Mouse (Mus musculus) heart, embryonic 15.5 days (tissue): ENCODE measurements around the gene Fastk. TPM values are rescaled to one million over a fixed set of nuclear protein-coding genes. Genes with fewer than 3 reads are reported as not detected.

Experiments used
- ATAC-seq: fragments of 200-750 bp; cut with Nextera tagmentation; replicated peaks from 2 replicates; pipeline ENCODE4 v1.8.0; 2017; ENCODE audit warnings: low read depth, moderate TSS enrichment; ENCODE audit not compliant: insufficient number of reproducible peaks, insufficient read depth, low FRiP score
- H3K27ac ChIP-seq: fragments of 300-500 bp; sonication (generic); 2 replicates; pipeline ENCODE4 v1.5.1; 2015; ENCODE audit warnings: mild to moderate bottlenecking, inconsistent platforms
- H3K27me3 ChIP-seq: fragments of 300-500 bp; sonication (generic); 2 replicates; pipeline ENCODE4 v1.6.1; 2015; ENCODE audit warnings: inconsistent platforms
- H3K36me3 ChIP-seq: fragments of 300-500 bp; sonication (generic); 2 replicates; pipeline ENCODE4 v1.6.1; 2015; ENCODE audit warnings: mild to moderate bottlenecking, inconsistent platforms
- H3K4me1 ChIP-seq: fragments of 300-500 bp; sonication (generic); replicated peaks from 2 replicates; pipeline ENCODE4 v1.6.1; 2015; ENCODE audit warnings: inconsistent platforms
- H3K4me2 ChIP-seq: fragments of 300-500 bp; sonication (generic); 2 replicates; pipeline ENCODE4 v1.6.1; 2015; ENCODE audit warnings: inconsistent platforms, mild to moderate bottlenecking, moderate library complexity
- H3K4me3 ChIP-seq: fragments of 300-500 bp; sonication (generic); 2 replicates; pipeline ENCODE4 v1.5.1; 2015; ENCODE audit warnings: mild to moderate bottlenecking, inconsistent platforms
- H3K9ac ChIP-seq: fragments of 300-500 bp; sonication (generic); 2 replicates; pipeline ENCODE4 v1.6.1; 2015; ENCODE audit warnings: mild to moderate bottlenecking, inconsistent platforms
- H3K9me3 ChIP-seq: fragments of 300-500 bp; sonication (generic); replicated peaks from 2 replicates; pipeline ENCODE4 v1.6.1; 2016; ENCODE audit warnings: inconsistent platforms
- WGBS: fragments of 180-500 bp; shearing (Covaris S2); methylation state at CpG from one replicate; pipeline ENCODE4 v1.1.7; 2015; ENCODE audit warnings: mixed read lengths; 5-methylcytosine and 5-hydroxymethylcytosine counted together
- polyA plus RNA-seq: library from polyadenylated mRNA; unstranded; fragments of >200 nt; fragmentation: Nextera tagmentation; extraction: Ambion mirVana; gene quantifications from 2 replicates; pipeline ENCODE4 v1.2.1, GENCODE M21; 2015

Fastk gene
- polyA plus RNA-seq, 1 experiment from 2014 or later = 173 TPM

GRCm38 (mm10) chr5:24433993-24434392 lies 11.1 kb downstream of the Fastk start:
- H3K36me3 ChIP-seq = peaks cover 90% of the 10 kb centered on the region
- no peaks in the 10 kb centered on the region for H3K9me3 ChIP-seq
- no peaks in the 10 kb centered on the region for H3K27me3 ChIP-seq
- peaks cover 7% of the 10 kb centered on the region; the same call in 1 of the 2 replicates for H3K4me1 ChIP-seq
- H3K4me3 ChIP-seq = no peak overlapping the region
- no peak overlapping the region for H3K4me2 ChIP-seq
- H3K9ac ChIP-seq = no peak overlapping the region
- 84% methylated on average over 8 of the region's 8 CpGs for WGBS
- no peak overlapping the region for H3K27ac ChIP-seq
- no peak for ATAC-seq

GRCm38 (mm10) chr5:24428596-24428995 lies 16.5 kb downstream of the Fastk start:
- ATAC-seq = no peak
- H3K4me3 ChIP-seq = no peak overlapping the region
- no peak overlapping the region for H3K9ac ChIP-seq
- 0 out of 2 replicates have a peak overlapping the region, but pooled peaks have one; percentile 20 for H3K4me2 ChIP-seq
- H3K4me1 ChIP-seq = peaks cover 45% of the 10 kb centered on the region
- H3K27me3 ChIP-seq = no peaks in the 10 kb centered on the region
- H3K27ac ChIP-seq = no peak overlapping the region
- no peaks in the 10 kb centered on the region for H3K9me3 ChIP-seq
- WGBS = 19% methylated on average over 9 of the region's 9 CpGs
- peaks cover 41% of the 10 kb centered on the region for H3K36me3 ChIP-seq

DNA sequence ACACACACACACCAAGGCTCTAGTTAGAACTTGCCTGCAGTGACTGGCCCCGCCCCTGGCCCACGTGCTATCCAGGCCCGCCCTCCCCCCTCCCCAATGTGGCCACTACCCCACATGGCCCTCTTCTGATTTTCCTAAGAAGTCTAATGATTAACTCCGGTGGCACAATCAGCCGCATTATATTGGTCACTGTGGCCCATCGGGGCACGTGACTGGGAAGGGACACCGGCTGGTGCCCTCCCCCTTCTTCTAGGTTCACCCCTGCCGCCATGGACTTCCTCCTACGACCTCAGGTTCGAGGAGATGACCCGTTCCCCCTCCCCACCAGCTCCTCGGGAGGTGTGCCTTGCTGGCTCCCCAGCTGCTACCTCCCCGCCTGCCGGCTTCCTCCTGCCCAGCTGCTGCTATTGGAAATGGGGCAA lies 17.1 kb downstream of the Fastk start:
- Histone ChIP-seq H3K4me2 (peak overlapping the region; percentile 20; the same call in 1 of the 2 replicates), H3K27me3 (no peaks in the 10 kb centered on the region), H3K9me3 (no peaks in the 10 kb centered on the region), H3K27ac (no peak overlapping the region), H3K4me1 (peaks cover 43% of the 10 kb centered on the region), H3K36me3 (peaks cover 36% of the 10 kb centered on the region), H3K4me3 (0 out of 2 replicates have a peak overlapping the region, but pooled peaks have one; percentile 7), H3K9ac (no peak overlapping the region)
- WGBS = 17% methylated on average over 15 of the region's 15 CpGs
- ATAC-seq = no peak

DNA sequence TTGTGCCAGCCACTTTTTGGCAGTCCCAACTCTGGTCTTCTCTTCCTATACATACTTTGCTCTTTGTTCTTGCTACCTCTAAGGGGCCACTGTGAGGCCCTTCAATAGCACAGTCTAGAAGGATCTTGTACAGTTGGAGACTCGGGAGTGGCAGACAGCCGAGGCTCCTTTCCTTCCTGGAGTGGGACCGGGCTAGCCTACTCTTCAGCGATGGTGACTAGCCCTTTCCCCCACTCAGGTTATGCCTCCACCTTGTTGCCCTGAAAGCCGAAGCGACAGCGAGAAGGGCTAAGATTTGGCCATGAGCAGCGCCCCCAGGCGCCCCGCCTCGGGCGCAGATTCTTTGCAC lies 17.8 kb downstream of the Fastk start:
- no peaks in the 10 kb centered on the region for H3K9me3 ChIP-seq
- WGBS = 37% methylated on average over 12 of the region's 12 CpGs
- H3K4me1 ChIP-seq = peaks cover 51% of the 10 kb centered on the region
- H3K27me3 ChIP-seq = no peaks in the 10 kb centered on the region
- ATAC-seq = no peak
- peak overlapping the region; percentile 87 for H3K4me2 ChIP-seq
- 0 out of 2 replicates have a peak overlapping the region, but pooled peaks have one; percentile 36 for H3K27ac ChIP-seq
- H3K36me3 ChIP-seq = peaks cover 29% of the 10 kb centered on the region
- H3K4me3 ChIP-seq = peak overlapping the region; percentile 82; the same call in 1 of the 2 replicates
- 0 out of 2 replicates have a peak overlapping the region, but pooled peaks have one; percentile 8 for H3K9ac ChIP-seq

DNA sequence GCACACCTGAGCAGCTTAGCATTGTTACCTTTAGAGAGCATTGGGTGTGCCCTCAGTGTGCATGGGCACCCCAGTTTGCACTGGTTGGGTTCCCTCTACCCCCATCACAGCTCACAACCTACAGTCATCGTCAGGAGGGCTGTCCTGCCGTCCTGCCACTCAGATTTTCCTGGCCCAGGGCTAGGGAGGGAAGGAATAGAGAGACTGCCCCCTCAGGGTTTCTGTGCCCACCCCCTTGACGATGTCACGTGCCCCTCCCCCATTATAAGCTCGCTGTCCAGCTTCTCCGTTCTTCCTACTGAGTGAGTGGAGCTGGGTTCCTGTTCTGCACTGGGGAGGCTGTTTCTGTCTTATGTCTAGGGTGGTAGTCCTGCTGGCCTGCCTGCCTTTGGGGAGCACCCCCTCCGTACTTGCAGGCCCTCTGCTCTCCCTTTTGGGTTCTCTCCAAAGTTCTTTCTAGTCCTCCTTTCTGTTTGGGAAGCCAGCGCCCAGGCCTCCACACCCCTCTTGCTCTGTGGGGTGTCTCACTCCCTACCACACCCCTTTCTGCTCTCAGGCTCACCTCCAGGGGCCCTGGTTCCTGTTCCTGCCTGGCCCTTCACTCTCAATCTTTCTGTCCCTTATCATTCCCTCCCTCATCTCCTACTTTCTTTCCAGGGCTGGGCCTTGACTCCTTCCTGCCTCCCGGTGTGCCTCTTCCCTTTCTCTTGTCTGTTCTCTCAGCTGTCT lies 18.4 kb downstream of the Fastk start:
- peaks cover 51% of the 10 kb centered on the region for H3K4me1 ChIP-seq
- H3K9ac ChIP-seq = peak overlapping the region; percentile 8; the same call in 1 of the 2 replicates

GRCm38 (mm10) chr5:24426037-24426432 lies 19.1 kb downstream of the Fastk start:
- WGBS = 2% methylated on average over 10 of the region's 10 CpGs
- ATAC-seq = no peak
- H3K36me3 ChIP-seq = peaks cover 17% of the 10 kb centered on the region
- peaks cover 51% of the 10 kb centered on the region for H3K4me1 ChIP-seq
- peak overlapping the region; percentile 82 for H3K4me3 ChIP-seq
- peak overlapping the region; percentile 95; the same call in 1 of the 2 replicates for H3K27ac ChIP-seq
- H3K4me2 ChIP-seq = peak overlapping the region; percentile 87
- no peaks in the 10 kb centered on the region for H3K9me3 ChIP-seq
- peak overlapping the region; percentile 71 for H3K9ac ChIP-seq
- H3K27me3 ChIP-seq = no peaks in the 10 kb centered on the region

More for the DNA sequence above, 18.4 kb downstream of the Fastk start:
- Histone ChIP-seq H3K4me2 (peak overlapping the region; percentile 87), H3K27me3 (no peaks in the 10 kb centered on the region), H3K27ac (0 out of 2 replicates have a peak overlapping the region, but pooled peaks have one; percentile 36), H3K9me3 (no peaks in the 10 kb centered on the region), H3K4me3 (peak overlapping the region; percentile 82), H3K36me3 (peaks cover 23% of the 10 kb centered on the region)
- WGBS = 20% methylated on average over 9 of the region's 9 CpGs
- no peak for ATAC-seq

DNA sequence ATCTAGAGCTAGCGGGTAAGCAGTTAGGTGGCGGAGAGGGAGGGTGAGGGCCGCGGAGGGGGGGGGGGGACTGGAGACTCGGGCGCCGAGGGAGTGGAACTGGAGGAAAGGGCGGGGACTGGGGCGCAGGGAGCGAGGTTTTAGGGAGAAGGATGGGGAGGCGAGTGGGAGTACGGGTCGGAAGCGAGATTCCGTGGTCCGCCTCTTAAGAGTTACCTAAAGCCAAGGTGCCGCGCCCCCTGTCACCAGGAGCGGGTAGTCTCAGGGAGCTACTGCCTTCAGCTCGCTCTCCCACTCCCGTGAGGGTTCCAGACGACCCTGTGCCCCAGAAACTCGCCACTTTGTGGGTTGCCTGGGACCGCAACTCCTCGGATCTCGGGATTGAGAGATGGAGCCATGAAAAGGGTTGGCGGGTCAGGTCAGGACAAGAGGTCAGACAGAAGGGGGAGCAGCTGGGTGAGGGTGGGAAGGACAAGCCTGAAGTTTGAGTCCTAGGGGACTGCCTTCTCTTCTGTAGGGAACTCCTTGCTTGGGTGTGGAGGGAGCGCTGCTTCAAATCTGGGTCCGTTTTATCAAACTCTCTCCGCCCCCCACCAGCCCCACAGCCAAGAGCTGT lies 19.6 kb downstream of the Fastk start:
- Histone ChIP-seq H3K4me2 (peak overlapping the region; percentile 87), H3K27ac (peak overlapping the region; percentile 95), H3K9me3 (no peaks in the 10 kb centered on the region), H3K27me3 (no peaks in the 10 kb centered on the region), H3K9ac (peak overlapping the region; percentile 71), H3K4me1 (peaks cover 51% of the 10 kb centered on the region), H3K4me3 (peak overlapping the region; percentile 82), H3K36me3 (peaks cover 12% of the 10 kb centered on the region)
- under 1% methylated on average over 29 of the region's 30 CpGs for WGBS
- peak; percentile 4; the same call in 1 of the 2 replicates for ATAC-seq

DNA sequence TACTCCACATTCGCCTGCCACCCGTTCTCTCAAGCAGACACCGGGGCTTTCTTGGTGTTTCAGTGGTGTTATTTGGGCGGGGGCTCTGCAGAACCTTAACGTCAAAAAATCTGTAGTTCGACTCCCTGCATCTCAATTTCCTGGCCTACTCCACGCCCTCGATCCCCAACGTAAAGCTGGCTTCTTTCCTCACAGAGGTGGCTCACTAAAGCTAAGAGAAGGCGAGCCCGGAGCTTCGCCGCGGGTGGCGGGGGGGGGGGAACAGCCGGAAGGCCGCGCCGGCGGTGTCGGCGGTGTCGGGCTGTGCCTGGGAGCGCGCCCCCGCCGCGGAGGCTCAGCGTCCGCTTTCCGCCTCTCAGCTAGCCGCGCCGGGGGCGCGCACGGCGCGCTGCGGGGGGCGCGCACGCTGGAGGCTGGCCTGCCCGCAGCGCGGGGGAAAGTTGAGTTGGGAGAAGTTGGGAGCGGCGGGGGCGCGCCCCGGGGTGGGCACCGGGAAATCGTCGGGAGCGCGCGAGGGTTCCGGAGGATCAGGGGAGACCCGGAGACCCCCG lies 20.2 kb downstream of the Fastk start:
- H3K27ac ChIP-seq = peak overlapping the region; percentile 95
- ATAC-seq = peak; percentile 50
- peak overlapping the region; percentile 71 for H3K9ac ChIP-seq
- WGBS = 2% methylated on average over 56 of the region's 60 CpGs
- H3K4me2 ChIP-seq = peak overlapping the region; percentile 87
- peaks cover 51% of the 10 kb centered on the region for H3K4me1 ChIP-seq
- H3K36me3 ChIP-seq = peaks cover 7% of the 10 kb centered on the region
- H3K9me3 ChIP-seq = no peaks in the 10 kb centered on the region
- peak overlapping the region; percentile 82 for H3K4me3 ChIP-seq
- H3K27me3 ChIP-seq = no peaks in the 10 kb centered on the region

GRCm38 (mm10) chr5:24424004-24424781 lies 20.9 kb downstream of the Fastk start:
- Histone ChIP-seq H3K4me1 (peaks cover 51% of the 10 kb centered on the region), H3K36me3 (peaks cover 9% of the 10 kb centered on the region; the same call in 1 of the 2 replicates), H3K4me2 (peak overlapping the region; percentile 87), H3K4me3 (peak overlapping the region; percentile 82), H3K9me3 (no peaks in the 10 kb centered on the region), H3K27ac (peak overlapping the region; percentile 95), H3K27me3 (no peaks in the 10 kb centered on the region), H3K9ac (peak overlapping the region; percentile 71)
- 12% methylated on average over 21 of the region's 21 CpGs for WGBS
- ATAC-seq = no peak; the same call in 1 of the 2 replicates

GRCm38 (mm10) chr5:24423129-24424003 lies 21.7 kb downstream of the Fastk start, which contains the start of the genes Cdk5 and Slc4a2:
Gene Cdk5, minus strand, starts transcription at chr5:24423530.
Gene Slc4a2, plus strand, starts transcription at chr5:24423837.
- under 1% methylated on average over 46 of the region's 46 CpGs for WGBS
- ATAC-seq = peak; percentile 88

More at GRCm38 (mm10) chr5:24423129-24424003, 21.7 kb downstream of the Fastk start, which contains the start of the genes Cdk5 and Slc4a2:
- Histone ChIP-seq H3K9ac (peak within 1 kb of the TSS; percentile 74), H3K36me3 (peaks cover 12% of the 10 kb centered on the region; the same call in 1 of the 2 replicates), H3K4me3 (peak within 1 kb of the TSS; percentile 82), H3K4me2 (peak within 1 kb of the TSS; percentile 87), H3K9me3 (no peaks in the 10 kb centered on the region), H3K27me3 (no peaks in the 10 kb centered on the region), H3K27ac (peak within 1 kb of the TSS; percentile 95), H3K4me1 (peaks cover 46% of the 10 kb centered on the region)
